Mouse (Mus musculus) layer of hippocampus, adult 9-10 months (tissue): ENCODE data around the gene Gm21440.
"Not testable (repeated sequence)": the region's sequence is repeated elsewhere in the genome, so short reads cannot be mapped to it uniquely, and the experiment has no call there.

Experiments used
- DNase-seq: peaks from one replicate; pipeline ENCODE4 v3.0.0; 2022; ENCODE audit warnings: low spot score

Gm21440 gene

GRCm38 (mm10) chrY:13252091-13252490 is at the start of gene Gm21440, which contains the start of gene Gm21454:
TSS of gene Gm21440 (plus strand) at chrY:13252391.
TSS of gene Gm21454 (plus strand) at chrY:13252442.
- DNase-seq: not testable (repeated sequence)

GRCm38 (mm10) chrY:13223828-13224227 is 28.4 kb upstream of the Gm21440 start, which contains the start of gene Gm21828:
TSS of gene Gm21828 (minus strand) at chrY:13223928.
- not testable (repeated sequence) for DNase-seq
